Mouse (Mus musculus): Measurements from ENCODE around the gene Prepl. TPM values are rescaled to one million over a fixed set of nuclear protein-coding genes. Genes with fewer than 3 reads are reported as not detected.

Gene Prepl
- 4.5 and 4.6 TPM in 2 replicates for polyA plus RNA-seq (2015; fragmentation: Nextera tagmentation; extraction: Ambion mirVana)

DNA sequence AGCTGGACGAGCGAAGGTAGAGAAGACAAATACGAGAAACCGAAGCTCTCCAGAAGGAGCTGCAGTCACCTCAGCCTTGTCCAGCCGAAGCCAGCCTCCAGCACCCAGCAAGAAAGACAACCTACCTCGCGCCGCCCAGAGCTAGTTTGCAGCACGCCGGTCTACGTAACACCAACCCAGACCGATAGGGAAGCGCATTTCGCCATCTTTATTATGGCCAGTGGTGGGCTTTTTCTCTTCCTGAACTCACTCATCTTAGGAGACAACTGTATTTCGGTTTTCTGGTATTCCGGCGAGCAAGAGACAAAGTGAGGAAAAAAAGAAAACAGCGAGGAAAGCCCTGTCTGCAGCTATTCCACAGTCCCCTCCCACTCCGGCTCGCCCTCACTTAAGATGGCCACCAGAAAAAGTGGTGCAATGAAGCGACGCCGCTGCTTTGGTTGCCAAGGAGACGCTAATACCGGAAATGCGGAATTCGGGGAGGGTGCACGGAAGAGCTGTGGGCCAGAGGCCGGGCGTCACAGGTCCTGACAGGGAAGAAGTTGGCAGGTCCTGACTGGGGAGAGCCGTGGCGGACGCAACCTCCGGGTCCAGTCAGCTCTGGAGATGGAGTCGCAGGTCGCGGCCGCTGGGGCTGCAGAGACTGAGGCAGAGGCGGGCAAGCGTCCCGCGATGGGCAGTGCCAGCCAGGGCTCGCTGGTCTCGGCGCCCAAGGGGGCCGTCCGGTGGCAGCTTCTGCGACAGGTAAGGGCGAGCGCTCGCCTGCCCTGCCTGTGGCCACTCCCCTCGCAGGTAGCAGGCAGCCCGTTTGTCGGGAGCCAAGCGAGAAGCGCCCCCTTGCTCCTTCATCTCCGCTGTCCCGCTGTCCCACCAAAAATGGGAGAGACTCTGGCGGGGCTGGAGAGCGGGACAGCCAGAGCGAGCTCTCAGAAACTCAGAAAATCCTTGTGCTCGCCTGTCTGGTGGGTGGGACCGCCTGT, at the start of gene Prepl, which contains the start of gene Camkmt:
Prepl (minus strand) TSS at position 122 of the 980 bp plus-strand sequence.
Camkmt (plus strand) TSS at position 433 of the 980 bp plus-strand sequence.
- TF ChIP-seq EP300 (IDR thresholded peaks at IDR 0.05; ENCODE audit: low read depth) (peak; percentile 95), CTCF (IDR thresholded peaks at IDR 0.05; ENCODE audit: low read depth) (peak; percentile 8; the same call in 1 of the 2 replicates)
- WGBS (ENCODE audit: insufficient replicate concordance) = under 1% methylated on average over 62 of the region's 63 CpGs
- peak within 1 kb of the TSS; percentile 79 for H3K4me3 ChIP-seq (ENCODE audit: low read depth, low read length)
- DNase-seq (peak; percentile 95), ATAC-seq (peak; percentile 99)
- peak within 1 kb of the TSS; percentile 71 for H3K27ac ChIP-seq (ENCODE audit: low read depth)
- peaks cover 17% of the 10 kb centered on the region for H3K4me1 ChIP-seq (ENCODE audit: insufficient read depth)
- peak within 1 kb of the TSS; percentile 81 for H3K9ac ChIP-seq (replicated peaks)
- H3K9me3 ChIP-seq (ENCODE audit: low read length) = no peaks in the 10 kb centered on the region
- no peaks in the 10 kb centered on the region for H3K27me3 ChIP-seq (ENCODE audit: insufficient read depth, low read length)
- peak within 1 kb of the TSS; percentile 94 for H3K4me2 ChIP-seq (ENCODE audit: low read depth, low read length)
- no peaks in the 10 kb centered on the region for H3K36me3 ChIP-seq (replicated peaks; ENCODE audit: insufficient read depth, low read length)

- no peaks in the 10 kb centered on the region for H3K4me1 ChIP-seq (ENCODE audit: insufficient read depth)
- WGBS (ENCODE audit: insufficient replicate concordance) = 62% methylated on average over 1 of the region's 1 CpGs
- ATAC-seq (no peak), DNase-seq (no peak)
- no peaks in the 10 kb centered on the region for H3K36me3 ChIP-seq (replicated peaks; ENCODE audit: insufficient read depth, low read length)
- H3K27ac ChIP-seq (ENCODE audit: low read depth) = no peak overlapping the region
- no peaks in the 10 kb centered on the region for H3K9me3 ChIP-seq (ENCODE audit: low read length)
- H3K4me2 ChIP-seq (ENCODE audit: low read depth, low read length) = no peak overlapping the region
- no peak overlapping the region for H3K4me3 ChIP-seq (ENCODE audit: low read depth, low read length)
- no peaks in the 10 kb centered on the region for H3K27me3 ChIP-seq (ENCODE audit: insufficient read depth, low read length)
- no peak for TF ChIP-seq CTCF (IDR thresholded peaks at IDR 0.05; ENCODE audit: low read depth)
- TF ChIP-seq EP300 (IDR thresholded peaks at IDR 0.05; ENCODE audit: low read depth) = no peak
- no peak overlapping the region for H3K9ac ChIP-seq (replicated peaks)
These were observed 48.4 kb upstream of the Prepl start for GRCm38 (mm10) chr17:85138393-85138792.

DNA sequence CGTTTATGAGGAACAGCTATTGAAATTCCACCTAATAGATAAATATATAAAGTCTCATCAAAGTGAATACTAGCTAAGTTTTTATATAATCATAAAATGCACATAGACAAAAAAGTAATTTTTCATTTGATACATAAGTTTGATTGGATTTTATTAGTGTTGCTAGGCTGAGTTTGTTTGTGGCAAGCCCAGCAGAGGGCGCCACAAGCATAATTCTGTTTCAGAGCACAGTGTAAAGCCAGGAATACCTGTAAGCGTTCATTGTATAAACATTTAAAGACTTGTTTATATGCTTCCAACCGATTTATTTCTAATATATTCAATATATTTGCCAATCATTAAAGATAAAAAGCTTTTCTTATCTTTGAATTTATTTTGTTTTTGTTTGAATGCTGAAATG, 26.6 kb upstream of the Prepl start:
- H3K27me3 ChIP-seq (ENCODE audit: insufficient read depth, low read length) = no peaks in the 10 kb centered on the region

GRCm38 (mm10) chr17:85113441-85113840, 23.4 kb upstream of the Prepl start:
- no peaks in the 10 kb centered on the region for H3K4me1 ChIP-seq (ENCODE audit: insufficient read depth)
- H3K27ac ChIP-seq (ENCODE audit: low read depth) = no peak overlapping the region

More for the DNA sequence above, 26.6 kb upstream of the Prepl start:
- peak; percentile 61 for DNase-seq
- Histone ChIP-seq H3K4me2 (ENCODE audit: low read depth, low read length) (no peak overlapping the region), H3K4me3 (ENCODE audit: low read depth, low read length) (no peak overlapping the region), H3K9ac (replicated peaks) (no peak overlapping the region), H3K36me3 (replicated peaks; ENCODE audit: insufficient read depth, low read length) (no peaks in the 10 kb centered on the region), H3K27ac (ENCODE audit: low read depth) (no peak overlapping the region), H3K9me3 (ENCODE audit: low read length) (no peaks in the 10 kb centered on the region), H3K4me1 (ENCODE audit: insufficient read depth) (no peaks in the 10 kb centered on the region)
- TF ChIP-seq CTCF (IDR thresholded peaks at IDR 0.05; ENCODE audit: low read depth) (peak; percentile 72), EP300 (IDR thresholded peaks at IDR 0.05; ENCODE audit: low read depth) (no peak)
- WGBS (ENCODE audit: insufficient replicate concordance) = 36% methylated on average over 4 of the region's 4 CpGs
- ATAC-seq = no peak

DNA sequence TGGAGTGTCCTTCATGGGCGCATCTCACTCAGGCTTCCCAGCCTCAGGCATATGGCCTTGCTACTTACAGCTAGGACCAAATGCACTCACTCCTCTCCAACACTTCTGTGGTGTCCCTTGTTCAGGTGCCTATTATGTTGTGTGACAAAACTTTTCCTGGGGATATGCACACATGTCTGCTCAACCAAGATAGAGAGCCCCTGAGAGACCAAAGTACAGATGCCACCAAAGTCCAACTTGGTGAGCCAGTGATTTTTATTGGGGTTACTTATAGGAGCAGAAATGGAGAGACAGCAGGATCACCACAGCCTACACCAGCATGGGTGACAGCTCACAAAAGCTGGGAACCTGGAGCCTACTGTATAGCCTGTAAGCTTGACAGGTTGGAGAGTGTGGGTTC, 20.6 kb upstream of the Prepl start:
- DNase-seq (no peak), ATAC-seq (no peak)
- H3K4me2 ChIP-seq (ENCODE audit: low read depth, low read length) = no peak overlapping the region
- H3K27me3 ChIP-seq (ENCODE audit: insufficient read depth, low read length) = no peaks in the 10 kb centered on the region
- H3K4me1 ChIP-seq (ENCODE audit: insufficient read depth) = no peaks in the 10 kb centered on the region
- no peaks in the 10 kb centered on the region for H3K36me3 ChIP-seq (replicated peaks; ENCODE audit: insufficient read depth, low read length)
- H3K9ac ChIP-seq (replicated peaks) = no peak overlapping the region
- TF ChIP-seq CTCF (IDR thresholded peaks at IDR 0.05; ENCODE audit: low read depth) = no peak
- no peak for TF ChIP-seq EP300 (IDR thresholded peaks at IDR 0.05; ENCODE audit: low read depth)
- no peaks in the 10 kb centered on the region for H3K9me3 ChIP-seq (ENCODE audit: low read length)
- no peak overlapping the region for H3K27ac ChIP-seq (ENCODE audit: low read depth)
- H3K4me3 ChIP-seq (ENCODE audit: low read depth, low read length) = no peak overlapping the region
- WGBS (ENCODE audit: insufficient replicate concordance) = 90% methylated on average over 1 of the region's 1 CpGs

More at GRCm38 (mm10) chr17:85113441-85113840, 23.4 kb upstream of the Prepl start:
- Histone ChIP-seq H3K9me3 (ENCODE audit: low read length) (no peaks in the 10 kb centered on the region), H3K36me3 (replicated peaks; ENCODE audit: insufficient read depth, low read length) (no peaks in the 10 kb centered on the region), H3K9ac (replicated peaks) (no peak overlapping the region), H3K4me3 (ENCODE audit: low read depth, low read length) (no peak overlapping the region), H3K4me2 (ENCODE audit: low read depth, low read length) (no peak overlapping the region), H3K27me3 (ENCODE audit: insufficient read depth, low read length) (no peaks in the 10 kb centered on the region)
- ATAC-seq (no peak), DNase-seq (no peak)
- 79% methylated on average over 8 of the region's 8 CpGs for WGBS (ENCODE audit: insufficient replicate concordance)
- TF ChIP-seq EP300 (IDR thresholded peaks at IDR 0.05; ENCODE audit: low read depth) (no peak), CTCF (IDR thresholded peaks at IDR 0.05; ENCODE audit: low read depth) (0 out of 2 replicates have a peak, but pooled peaks have one; percentile 11)

GRCm38 (mm10) chr17:85103310-85103709, 13.3 kb upstream of the Prepl start:
- no peaks in the 10 kb centered on the region for H3K27me3 ChIP-seq (ENCODE audit: insufficient read depth, low read length)
- no peak for TF ChIP-seq EP300 (IDR thresholded peaks at IDR 0.05; ENCODE audit: low read depth)
- no peak for TF ChIP-seq CTCF (IDR thresholded peaks at IDR 0.05; ENCODE audit: low read depth)
- H3K27ac ChIP-seq (ENCODE audit: low read depth) = no peak overlapping the region
- WGBS (ENCODE audit: insufficient replicate concordance) = 31% methylated on average over 2 of the region's 2 CpGs
- peaks cover 2% of the 10 kb centered on the region; the same call in 1 of the 2 replicates for H3K36me3 ChIP-seq (replicated peaks; ENCODE audit: insufficient read depth, low read length)
- ATAC-seq (no peak), DNase-seq (no peak)
- H3K4me3 ChIP-seq (ENCODE audit: low read depth, low read length) = no peak overlapping the region
- no peak overlapping the region for H3K9ac ChIP-seq (replicated peaks)
- H3K9me3 ChIP-seq (ENCODE audit: low read length) = no peaks in the 10 kb centered on the region
- H3K4me1 ChIP-seq (ENCODE audit: insufficient read depth) = peaks cover 2% of the 10 kb centered on the region; the same call in 1 of the 2 replicates
- no peak overlapping the region for H3K4me2 ChIP-seq (ENCODE audit: low read depth, low read length)

All from liver, postnatal 0 days (tissue).